Mouse (Mus musculus) urinary bladder, postnatal 25 days (tissue): ENCODE data around the gene Tmem221.

Experiments used
- DNase-seq: peaks from one replicate; pipeline ENCODE4 v3.0.0; 2022; ENCODE audit warnings: low spot score

Gene Tmem221

DNA sequence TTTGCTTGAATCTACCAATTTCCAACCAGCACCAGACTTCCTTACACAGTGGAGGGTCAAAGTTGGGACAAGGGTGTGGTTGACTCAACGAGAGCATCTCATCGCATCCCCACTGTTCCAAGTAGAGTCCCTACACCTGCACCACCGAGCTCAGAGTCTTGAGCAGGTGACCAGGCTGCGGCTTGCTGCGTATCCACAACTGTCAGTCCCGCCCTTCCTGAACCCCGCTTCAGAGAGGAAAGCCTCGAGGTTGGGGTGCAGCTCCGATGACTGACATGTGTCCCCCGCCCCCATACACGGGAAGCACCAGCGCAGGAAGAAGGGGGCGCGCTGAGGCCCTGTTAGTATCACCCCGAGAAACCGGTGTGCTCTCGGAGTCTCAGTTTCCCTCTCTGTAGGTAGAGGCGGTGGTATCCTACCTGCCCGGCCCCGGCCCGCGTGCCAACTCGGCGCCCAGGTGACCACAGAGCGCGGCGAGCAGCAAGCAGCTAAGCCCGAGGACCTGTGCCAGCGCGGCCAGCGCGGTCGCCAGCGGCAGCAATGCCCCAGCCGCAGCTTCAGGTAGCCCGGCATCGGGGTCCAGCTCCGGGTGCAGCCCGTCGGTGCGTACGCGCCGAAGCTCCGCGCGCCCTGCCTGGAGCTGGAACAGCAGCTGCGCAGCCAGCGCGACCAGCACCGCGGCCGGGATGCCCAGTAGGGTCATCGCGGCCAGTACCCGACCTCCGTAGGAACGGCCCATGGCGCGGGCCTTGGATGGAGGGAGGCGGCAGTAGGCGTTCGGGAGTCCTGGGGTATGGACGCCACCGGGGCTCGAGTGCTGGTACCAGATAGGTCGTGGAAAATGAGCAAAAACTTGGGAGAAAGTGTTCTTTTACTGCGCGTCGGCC is at the start of gene Tmem221:
Tmem221 (minus strand) TSS at position 801 of the 887 bp plus-strand sequence.
- no peak for DNase-seq

DNA sequence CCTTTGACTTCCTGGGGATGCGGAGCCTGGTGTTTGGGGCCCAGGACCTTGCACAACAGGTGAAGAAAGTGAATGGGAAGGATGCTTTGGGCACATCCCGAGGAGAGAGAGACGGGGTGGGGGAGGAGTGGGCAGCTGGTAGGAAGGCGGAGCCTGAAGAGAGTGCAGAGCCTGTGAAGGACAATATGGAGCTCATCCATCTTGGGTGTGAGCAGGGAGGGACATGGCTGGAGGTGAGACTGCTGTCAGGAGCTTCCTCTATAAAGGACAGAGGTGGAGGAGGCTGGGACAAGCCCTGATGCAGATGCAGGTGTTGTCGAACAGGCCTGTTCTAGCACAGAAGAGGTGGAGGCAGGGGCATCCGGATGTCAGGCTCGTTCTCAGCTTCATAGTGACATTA is 45.4 kb upstream of the Tmem221 start:
- DNase-seq, result no peak

DNA sequence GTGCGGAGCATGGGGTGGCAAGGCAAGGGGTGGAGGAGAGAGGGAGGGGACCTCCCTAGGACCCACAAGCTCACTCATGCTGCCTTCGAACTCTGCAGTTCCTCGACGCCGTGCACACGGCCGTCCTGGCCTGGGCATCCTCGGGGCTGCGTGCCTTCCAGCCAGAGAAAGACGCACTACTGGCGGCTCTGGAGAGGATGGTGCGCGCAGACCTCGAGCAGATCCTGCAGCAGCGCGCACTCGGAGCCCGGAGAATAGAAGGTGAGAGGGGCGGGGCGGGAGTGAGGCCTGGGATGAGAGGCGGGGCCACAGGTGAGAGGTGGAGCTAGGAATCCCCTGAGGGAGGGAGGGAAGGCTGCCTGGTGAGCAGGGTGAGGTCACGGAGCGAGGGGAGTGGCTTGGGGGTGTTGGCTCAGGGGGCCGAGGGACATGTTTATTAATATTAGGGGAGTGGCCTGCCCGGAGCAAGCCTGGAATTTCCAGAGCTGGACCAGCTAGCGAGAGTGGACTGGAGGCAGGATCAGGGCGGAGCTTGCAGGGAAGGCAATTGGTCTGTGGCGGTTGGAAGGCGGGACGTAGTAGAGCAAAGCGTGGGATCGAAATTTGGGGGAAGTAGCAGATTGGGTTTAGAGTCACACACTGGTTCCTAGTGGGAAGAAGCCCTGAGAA is 44.1 kb upstream of the Tmem221 start:
- DNase-seq, result peak; percentile 67

DNA sequence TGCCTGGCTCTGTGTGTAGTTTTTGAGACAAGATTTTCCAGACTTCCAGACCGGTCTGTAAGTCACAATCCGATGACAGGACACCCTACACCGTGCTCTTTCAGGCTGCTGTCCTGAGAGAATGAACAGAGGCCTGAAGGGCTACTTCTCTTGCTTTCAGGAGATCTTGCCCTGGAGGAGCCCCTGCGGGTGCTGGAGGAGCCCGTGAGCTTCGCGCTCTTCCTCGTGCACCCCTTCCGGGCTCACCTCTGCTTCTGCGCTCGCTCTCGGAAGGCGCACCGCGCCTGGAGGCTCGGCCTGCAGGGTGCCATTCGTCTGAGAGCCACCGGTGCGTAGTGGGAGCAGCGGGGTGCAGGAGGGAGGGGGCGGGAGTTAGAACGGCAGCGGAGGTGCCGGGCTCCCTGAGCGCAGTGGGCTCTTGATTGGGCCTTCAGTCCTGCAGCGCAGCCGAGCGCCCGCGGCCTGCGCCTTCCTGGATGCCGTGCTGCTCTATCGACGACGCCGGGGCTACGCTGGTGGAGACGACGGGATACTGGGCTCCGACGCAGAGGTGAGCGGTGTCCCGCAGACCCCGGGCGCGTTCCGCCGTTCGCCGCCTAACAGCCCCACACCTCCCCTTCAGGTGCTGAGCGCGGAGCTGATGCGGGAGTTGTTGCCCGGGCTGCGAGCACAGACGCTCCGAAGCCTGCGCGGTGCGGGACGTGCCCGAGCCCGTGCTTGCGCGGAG is 43.4 kb upstream of the Tmem221 start:
- no peak for DNase-seq

DNA sequence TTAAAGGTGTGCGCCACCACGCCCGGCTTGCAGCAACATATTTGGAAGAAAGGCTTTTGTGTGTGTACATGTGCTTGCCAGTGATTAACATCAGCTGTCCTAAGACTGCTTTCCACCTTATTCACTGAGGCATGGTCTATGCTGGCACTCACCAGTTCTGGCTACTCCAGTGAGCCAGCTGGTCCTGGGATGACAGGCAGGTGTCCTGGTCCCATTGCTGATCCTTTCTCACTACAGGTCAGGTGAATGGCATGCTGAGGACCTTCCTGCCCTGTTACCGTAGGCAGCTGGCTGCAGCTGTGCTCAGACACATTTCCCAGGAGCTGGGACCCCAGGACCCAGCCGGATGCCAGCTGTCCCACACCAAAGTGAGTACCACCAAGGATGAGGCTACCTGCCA is 40.2 kb upstream of the Tmem221 start:
- no peak for DNase-seq

GRCm38 (mm10) chr8:71598375-71598774 is 39.7 kb upstream of the Tmem221 start:
- DNase-seq, result no peak

- no peak for DNase-seq
Measured at GRCm38 (mm10) chr8:71597451-71597850, 38.8 kb upstream of the Tmem221 start, which contains the start of gene Fam129c. Gene Fam129c, plus strand, starts transcription at chr8:71597648.

DNA sequence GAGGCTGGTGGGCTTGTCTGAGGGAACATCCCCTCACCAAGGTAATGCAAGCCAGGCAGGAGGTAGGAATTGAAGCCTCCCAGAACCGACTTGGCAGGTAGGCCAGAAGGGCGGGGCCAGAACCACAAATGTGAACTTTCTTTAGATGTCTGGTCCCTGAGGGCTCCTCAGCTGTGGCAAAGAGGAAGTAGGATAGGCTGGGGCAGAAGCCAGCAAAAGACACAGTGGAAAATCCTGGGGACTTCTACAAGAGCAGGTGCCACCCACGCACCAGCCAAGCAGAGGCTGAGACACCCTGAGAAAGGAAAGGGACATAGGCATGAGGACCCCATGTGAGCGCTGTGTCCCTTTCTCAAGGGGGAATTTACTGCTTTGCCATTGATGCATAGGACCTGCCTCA is 38.1 kb upstream of the Tmem221 start:
- no peak for DNase-seq

- no peak for DNase-seq
Measured at GRCm38 (mm10) chr8:71596384-71596783, 37.7 kb upstream of the Tmem221 start.

DNA sequence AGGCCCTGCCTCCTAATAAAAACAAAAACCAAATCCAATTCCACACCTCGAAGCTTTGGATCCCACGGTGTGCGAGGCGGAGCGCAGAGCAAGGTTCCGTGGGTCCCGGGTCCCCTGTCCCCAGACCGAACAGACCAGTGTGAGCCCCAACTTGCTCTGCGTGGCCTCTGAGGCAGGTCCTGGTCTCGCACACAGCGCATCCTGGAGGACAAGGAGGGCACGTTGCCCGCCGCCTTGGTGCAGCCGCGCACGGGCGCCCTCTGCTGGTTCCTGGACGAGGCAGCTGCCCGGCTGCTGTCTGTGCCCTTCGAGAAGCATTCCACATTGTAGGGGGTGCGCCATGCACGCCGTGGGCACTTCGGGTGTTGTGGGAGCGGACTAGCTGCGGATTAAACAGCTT is 37.2 kb upstream of the Tmem221 start:
- peak; percentile 94 for DNase-seq

GRCm38 (mm10) chr8:71594324-71594722 is 35.7 kb upstream of the Tmem221 start:
- DNase-seq, result no peak

- DNase-seq, result no peak
Measured at GRCm38 (mm10) chr8:71593556-71594323, 35.1 kb upstream of the Tmem221 start.

GRCm38 (mm10) chr8:71592374-71593170 is 33.9 kb upstream of the Tmem221 start:
- DNase-seq, result peak; percentile 67

DNA sequence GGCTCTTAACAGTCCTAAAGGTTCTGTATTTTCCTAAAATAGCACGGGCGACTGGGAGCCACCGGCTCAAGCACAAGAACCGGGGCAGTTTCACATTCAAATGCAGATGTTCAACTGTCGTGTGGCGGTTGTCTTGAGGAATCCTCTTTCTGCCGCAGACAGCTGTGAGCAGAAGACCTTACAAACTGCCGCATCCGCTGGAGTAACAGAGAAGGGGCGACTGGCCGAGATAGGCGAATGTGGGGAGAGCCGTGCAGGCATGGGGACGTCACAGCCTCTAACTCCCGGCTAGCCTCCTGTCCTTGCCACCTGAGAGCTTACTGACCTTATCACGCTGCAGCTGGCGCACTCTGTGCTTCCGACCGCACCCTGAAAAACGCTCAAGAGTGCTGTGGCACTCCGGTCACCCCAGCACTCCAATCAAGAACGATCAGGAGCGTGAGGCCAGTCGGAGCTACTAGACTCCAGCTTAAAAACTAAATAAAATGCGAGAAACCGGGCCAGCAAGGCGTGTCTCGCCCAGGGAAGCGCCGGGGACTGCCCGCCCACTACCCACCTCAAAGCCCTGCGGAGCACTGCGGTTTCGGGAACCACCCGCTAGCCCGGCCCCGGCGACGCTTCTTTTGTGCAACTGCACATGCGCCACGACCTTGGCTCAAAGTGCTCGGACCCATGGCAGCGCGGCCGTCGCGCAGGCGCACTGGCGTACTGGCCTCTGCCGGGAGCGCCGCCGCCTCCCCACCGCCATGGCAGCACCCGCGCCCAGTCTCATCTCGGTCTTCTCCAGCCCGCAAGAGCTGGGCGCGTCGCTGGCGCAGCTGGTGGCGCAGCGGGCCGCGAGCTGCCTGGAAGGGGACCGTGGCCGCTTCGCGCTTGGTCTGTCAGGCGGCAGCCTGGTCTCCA is 33.1 kb upstream of the Tmem221 start, which contains the start of gene Pgls:
Pgls (plus strand) TSS at position 706 of the 903 bp plus-strand sequence.
- DNase-seq, result peak; percentile 93

- DNase-seq, result no peak
Measured at GRCm38 (mm10) chr8:71591017-71591416, 32.3 kb upstream of the Tmem221 start.

- no peak for DNase-seq
Measured at GRCm38 (mm10) chr8:71588762-71589161, 30.1 kb upstream of the Tmem221 start.

DNA sequence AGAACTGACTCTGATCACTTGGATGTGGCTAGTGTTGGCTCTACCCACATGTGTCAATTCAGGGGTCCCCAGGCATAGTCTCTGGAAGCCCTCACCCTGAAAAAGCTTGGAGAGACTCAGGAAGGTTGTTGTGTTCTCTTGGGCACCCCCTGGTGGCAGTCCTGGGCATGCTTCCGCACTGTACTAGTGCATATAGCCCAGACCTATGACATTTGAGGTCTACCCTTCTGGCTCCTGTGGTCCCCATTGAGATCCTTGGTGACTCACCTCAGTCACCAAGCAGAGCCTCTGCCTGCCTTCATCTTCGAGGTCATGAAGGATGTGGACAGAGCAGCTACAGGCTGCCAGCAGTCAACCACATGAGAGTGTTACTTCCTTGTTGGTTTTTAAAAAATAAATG is 28.2 kb upstream of the Tmem221 start:
- DNase-seq, result peak; percentile 34

DNA sequence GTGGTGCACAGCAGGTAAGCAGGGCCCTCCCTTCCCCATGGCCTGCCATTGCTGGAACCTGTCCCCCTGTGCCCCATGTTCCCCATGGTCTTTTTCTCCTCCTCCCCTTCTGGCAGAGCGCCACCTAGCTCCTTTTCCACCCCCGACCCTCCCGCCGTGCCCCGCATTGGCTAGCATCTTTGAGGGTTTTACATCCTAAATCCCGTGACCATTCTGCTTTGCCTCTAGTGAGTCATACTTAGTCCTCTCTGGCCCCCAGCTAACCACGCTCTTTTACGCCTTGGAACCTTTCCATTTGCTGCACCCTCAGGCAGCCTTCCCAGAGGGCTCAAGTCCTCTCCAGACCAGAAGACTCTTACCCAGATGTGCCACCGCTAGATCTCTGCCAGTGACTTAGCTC is 21.5 kb upstream of the Tmem221 start:
- DNase-seq, result no peak

DNA sequence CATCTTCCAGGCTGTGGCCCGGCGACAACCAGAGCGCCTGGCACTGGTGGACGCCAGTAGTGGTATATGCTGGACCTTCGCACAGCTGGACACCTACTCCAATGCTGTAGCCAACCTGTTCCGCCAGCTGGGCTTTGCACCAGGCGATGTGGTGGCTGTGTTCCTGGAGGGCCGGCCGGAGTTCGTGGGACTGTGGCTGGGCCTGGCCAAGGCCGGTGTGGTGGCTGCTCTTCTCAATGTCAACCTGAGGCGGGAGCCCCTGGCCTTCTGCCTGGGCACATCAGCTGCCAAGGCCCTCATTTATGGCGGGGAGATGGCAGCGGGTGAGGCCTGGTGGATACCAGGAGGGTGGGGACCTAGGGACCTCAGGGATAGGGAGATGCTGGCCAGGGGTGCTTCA is 20.8 kb upstream of the Tmem221 start:
- no peak for DNase-seq

DNA sequence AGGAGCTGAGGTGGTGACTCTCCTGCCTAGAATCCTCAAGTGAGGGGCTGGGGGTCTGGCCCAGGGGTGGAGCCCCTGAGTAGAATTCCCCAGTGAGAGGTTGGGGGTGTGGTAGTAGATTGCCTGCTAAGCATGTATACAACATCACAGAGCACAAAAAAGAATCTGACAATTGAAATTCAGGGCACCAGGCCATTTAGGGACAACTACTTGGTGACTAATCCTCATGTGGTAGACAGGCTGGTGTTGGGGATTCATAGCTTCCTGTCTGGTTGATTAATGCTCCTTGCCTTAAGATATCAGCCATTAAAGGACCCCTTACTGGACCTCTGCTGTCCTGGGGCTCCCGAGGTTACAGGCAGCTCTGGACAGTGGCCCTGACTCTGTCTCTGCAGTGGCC is 20.3 kb upstream of the Tmem221 start:
- DNase-seq, result no peak
